Mouse (Mus musculus) splenic B cell, adult 2 months (primary cell): ENCODE measurements around the gene Dock3.

Experiments
- DNase-seq: peaks from one replicate; pipeline ENCODE4 v3.0.0-alpha.2; 2011; ENCODE audit warnings: low read depth, low spot score
- H3K27me3 ChIP-seq: 2 replicates; pipeline ENCODE4 v1.6.1; 2012; ENCODE audit warnings: mild to moderate bottlenecking, low read length, moderate library complexity, mixed read lengths; ENCODE audit not compliant: control insufficient read depth, poor library complexity, insufficient read depth, severe bottlenecking
- H3K36me3 ChIP-seq: 2 replicates; pipeline ENCODE4 v1.6.1; 2012; ENCODE audit warnings: mild to moderate bottlenecking, low read length, moderate library complexity, mixed read lengths; ENCODE audit not compliant: control insufficient read depth, poor library complexity, insufficient read depth, severe bottlenecking

Dock3 gene

GRCm38 (mm10) chr9:107267028-107267427 is 35.3 kb upstream of the Dock3 start:
- Histone ChIP-seq H3K27me3 (no peaks in the 10 kb centered on the region), H3K36me3 (peaks cover under 1% of the 10 kb centered on the region)
- no peak for DNase-seq

GRCm38 (mm10) chr9:107264731-107265130 is 33.0 kb upstream of the Dock3 start:
- no peak for DNase-seq
- Histone ChIP-seq H3K27me3 (no peaks in the 10 kb centered on the region), H3K36me3 (peaks cover 4% of the 10 kb centered on the region)

GRCm38 (mm10) chr9:107263912-107264311 is 32.2 kb upstream of the Dock3 start:
- no peaks in the 10 kb centered on the region for H3K27me3 ChIP-seq
- peaks cover 4% of the 10 kb centered on the region for H3K36me3 ChIP-seq
- DNase-seq = no peak

- H3K36me3 ChIP-seq = peaks cover 11% of the 10 kb centered on the region; the same call in 1 of the 2 replicates
- DNase-seq = no peak
These were observed 30.7 kb upstream of the Dock3 start for GRCm38 (mm10) chr9:107262375-107262774.

GRCm38 (mm10) chr9:107261792-107262191 is 30.1 kb upstream of the Dock3 start:
- Histone ChIP-seq H3K27me3 (no peaks in the 10 kb centered on the region), H3K36me3 (peaks cover 11% of the 10 kb centered on the region; the same call in 1 of the 2 replicates)
- DNase-seq = no peak

More at GRCm38 (mm10) chr9:107262375-107262774, 30.7 kb upstream of the Dock3 start:
- no peaks in the 10 kb centered on the region for H3K27me3 ChIP-seq

GRCm38 (mm10) chr9:107260836-107261235 is 29.1 kb upstream of the Dock3 start:
- peak; percentile 43 for DNase-seq
- H3K27me3 ChIP-seq = no peaks in the 10 kb centered on the region
- peaks cover 13% of the 10 kb centered on the region for H3K36me3 ChIP-seq

GRCm38 (mm10) chr9:107260429-107260828 is 28.7 kb upstream of the Dock3 start:
- Histone ChIP-seq H3K36me3 (peaks cover 13% of the 10 kb centered on the region), H3K27me3 (no peaks in the 10 kb centered on the region)
- no peak for DNase-seq

GRCm38 (mm10) chr9:107259571-107259970 is 27.9 kb upstream of the Dock3 start:
- peaks cover 14% of the 10 kb centered on the region for H3K36me3 ChIP-seq

GRCm38 (mm10) chr9:107255596-107255995 is 23.9 kb upstream of the Dock3 start:
- H3K27me3 ChIP-seq = no peaks in the 10 kb centered on the region
- H3K36me3 ChIP-seq = peaks cover 12% of the 10 kb centered on the region
- DNase-seq = no peak

More at GRCm38 (mm10) chr9:107259571-107259970, 27.9 kb upstream of the Dock3 start:
- DNase-seq = no peak
- H3K27me3 ChIP-seq = no peaks in the 10 kb centered on the region

GRCm38 (mm10) chr9:107254925-107255324 is 23.2 kb upstream of the Dock3 start:
- no peak for DNase-seq
- H3K36me3 ChIP-seq = peaks cover 10% of the 10 kb centered on the region
- no peaks in the 10 kb centered on the region for H3K27me3 ChIP-seq

- DNase-seq = no peak
- H3K27me3 ChIP-seq = no peaks in the 10 kb centered on the region
- H3K36me3 ChIP-seq = peaks cover 10% of the 10 kb centered on the region
These were observed 22.8 kb upstream of the Dock3 start for GRCm38 (mm10) chr9:107254476-107254875.

GRCm38 (mm10) chr9:107252164-107252563 is 20.5 kb upstream of the Dock3 start:
- no peak for DNase-seq
- Histone ChIP-seq H3K36me3 (peaks cover 3% of the 10 kb centered on the region; the same call in 1 of the 2 replicates), H3K27me3 (no peaks in the 10 kb centered on the region)

GRCm38 (mm10) chr9:107250416-107251337 is 19.0 kb upstream of the Dock3 start:
- H3K36me3 ChIP-seq = peaks cover 1% of the 10 kb centered on the region; the same call in 1 of the 2 replicates
- no peaks in the 10 kb centered on the region for H3K27me3 ChIP-seq
- DNase-seq = no peak

GRCm38 (mm10) chr9:107249154-107249553 is 17.4 kb upstream of the Dock3 start:
- Histone ChIP-seq H3K36me3 (no peaks in the 10 kb centered on the region; the same call in 1 of the 2 replicates), H3K27me3 (no peaks in the 10 kb centered on the region)
- no peak for DNase-seq

GRCm38 (mm10) chr9:107246170-107246569 is 14.5 kb upstream of the Dock3 start:
- H3K27me3 ChIP-seq = no peaks in the 10 kb centered on the region
- H3K36me3 ChIP-seq = no peaks in the 10 kb centered on the region
- peak; percentile 62 for DNase-seq
